Mouse (Mus musculus): ENCODE results near the gene Stard13. TPM values are rescaled to one million over a fixed set of nuclear protein-coding genes. Genes with fewer than 3 reads are reported as not detected.

The Stard13 gene
- polyA plus RNA-seq, 1 experiment: 6.3 TPM

GRCm38 (mm10) chr5:151046131-151046530, 187.5 kb downstream of the Stard13 start:
- H3K4me3 ChIP-seq (ENCODE audit: insufficient read depth, low read depth, low read length): no peak overlapping the region
- peaks cover 12% of the 10 kb centered on the region for H3K4me1 ChIP-seq (ENCODE audit: control insufficient read depth, insufficient read depth, insufficient read length, low read length)
- no peak overlapping the region for H3K27ac ChIP-seq (replicated peaks; ENCODE audit: low read depth, low read length)

- H3K4me3 ChIP-seq (ENCODE audit: insufficient read depth, low read depth, low read length): no peak overlapping the region
- no peak overlapping the region for H3K27ac ChIP-seq (replicated peaks; ENCODE audit: low read depth, low read length)
- H3K4me1 ChIP-seq (ENCODE audit: control insufficient read depth, insufficient read depth, insufficient read length, low read length): peaks cover 6% of the 10 kb centered on the region
Measured at GRCm38 (mm10) chr5:151042911-151043310, 190.7 kb downstream of the Stard13 start.

- H3K27ac ChIP-seq (replicated peaks; ENCODE audit: low read depth, low read length): no peak overlapping the region
- H3K4me1 ChIP-seq (ENCODE audit: control insufficient read depth, insufficient read depth, insufficient read length, low read length): no peaks in the 10 kb centered on the region
- H3K4me3 ChIP-seq (ENCODE audit: insufficient read depth, low read depth, low read length): no peak overlapping the region
Measured at GRCm38 (mm10) chr5:151037871-151038270, 195.8 kb downstream of the Stard13 start.

- Histone ChIP-seq H3K27ac (replicated peaks; ENCODE audit: low read depth, low read length) (no peak overlapping the region), H3K4me1 (ENCODE audit: control insufficient read depth, insufficient read depth, insufficient read length, low read length) (no peaks in the 10 kb centered on the region), H3K4me3 (ENCODE audit: insufficient read depth, low read depth, low read length) (no peak overlapping the region)
Measured at GRCm38 (mm10) chr5:151034715-151035512, 198.7 kb downstream of the Stard13 start.

GRCm38 (mm10) chr5:151028906-151029305, 204.7 kb downstream of the Stard13 start:
- Histone ChIP-seq H3K4me3 (ENCODE audit: insufficient read depth, low read depth, low read length) (no peak overlapping the region), H3K4me1 (ENCODE audit: control insufficient read depth, insufficient read depth, insufficient read length, low read length) (peaks cover 6% of the 10 kb centered on the region), H3K27ac (replicated peaks; ENCODE audit: low read depth, low read length) (no peak overlapping the region)

GRCm38 (mm10) chr5:151027171-151027570, 206.5 kb downstream of the Stard13 start:
- Histone ChIP-seq H3K27ac (replicated peaks; ENCODE audit: low read depth, low read length) (no peak overlapping the region), H3K4me3 (ENCODE audit: insufficient read depth, low read depth, low read length) (no peak overlapping the region), H3K4me1 (ENCODE audit: control insufficient read depth, insufficient read depth, insufficient read length, low read length) (peaks cover 8% of the 10 kb centered on the region)

GRCm38 (mm10) chr5:151026069-151026468, 207.6 kb downstream of the Stard13 start:
- peaks cover 8% of the 10 kb centered on the region for H3K4me1 ChIP-seq (ENCODE audit: control insufficient read depth, insufficient read depth, insufficient read length, low read length)
- H3K4me3 ChIP-seq (ENCODE audit: insufficient read depth, low read depth, low read length): no peak overlapping the region
- H3K27ac ChIP-seq (replicated peaks; ENCODE audit: low read depth, low read length): peak overlapping the region; percentile 33; the same call in 1 of the 2 replicates

- no peak overlapping the region for H3K27ac ChIP-seq (replicated peaks; ENCODE audit: low read depth, low read length)
Measured at GRCm38 (mm10) chr5:151024483-151024882, 209.2 kb downstream of the Stard13 start.

GRCm38 (mm10) chr5:151023461-151023860, 210.2 kb downstream of the Stard13 start:
- Histone ChIP-seq H3K27ac (replicated peaks; ENCODE audit: low read depth, low read length) (no peak overlapping the region), H3K4me1 (ENCODE audit: control insufficient read depth, insufficient read depth, insufficient read length, low read length) (peaks cover 12% of the 10 kb centered on the region), H3K4me3 (ENCODE audit: insufficient read depth, low read depth, low read length) (no peak overlapping the region)

More at GRCm38 (mm10) chr5:151024483-151024882, 209.2 kb downstream of the Stard13 start:
- Histone ChIP-seq H3K4me3 (ENCODE audit: insufficient read depth, low read depth, low read length) (no peak overlapping the region), H3K4me1 (ENCODE audit: control insufficient read depth, insufficient read depth, insufficient read length, low read length) (peaks cover 12% of the 10 kb centered on the region)

- H3K4me3 ChIP-seq (ENCODE audit: insufficient read depth, low read depth, low read length): no peak overlapping the region
- H3K4me1 ChIP-seq (ENCODE audit: control insufficient read depth, insufficient read depth, insufficient read length, low read length): peaks cover 12% of the 10 kb centered on the region
- H3K27ac ChIP-seq (replicated peaks; ENCODE audit: low read depth, low read length): no peak overlapping the region
Measured at GRCm38 (mm10) chr5:151022939-151023338, 210.7 kb downstream of the Stard13 start.

GRCm38 (mm10) chr5:151022026-151022425, 211.6 kb downstream of the Stard13 start:
- peaks cover 12% of the 10 kb centered on the region for H3K4me1 ChIP-seq (ENCODE audit: control insufficient read depth, insufficient read depth, insufficient read length, low read length)
- H3K27ac ChIP-seq (replicated peaks; ENCODE audit: low read depth, low read length): no peak overlapping the region
- no peak overlapping the region for H3K4me3 ChIP-seq (ENCODE audit: insufficient read depth, low read depth, low read length)

GRCm38 (mm10) chr5:151020831-151021230, 212.8 kb downstream of the Stard13 start:
- H3K4me3 ChIP-seq (ENCODE audit: insufficient read depth, low read depth, low read length): peak overlapping the region; percentile 36
- H3K27ac ChIP-seq (replicated peaks; ENCODE audit: low read depth, low read length): 0 out of 2 replicates have a peak overlapping the region, but pooled peaks have one; percentile 39
- H3K4me1 ChIP-seq (ENCODE audit: control insufficient read depth, insufficient read depth, insufficient read length, low read length): peaks cover 10% of the 10 kb centered on the region

- peak overlapping the region; percentile 36 for H3K4me3 ChIP-seq (ENCODE audit: insufficient read depth, low read depth, low read length)
- peaks cover 6% of the 10 kb centered on the region for H3K4me1 ChIP-seq (ENCODE audit: control insufficient read depth, insufficient read depth, insufficient read length, low read length)
- 0 out of 2 replicates have a peak overlapping the region, but pooled peaks have one; percentile 39 for H3K27ac ChIP-seq (replicated peaks; ENCODE audit: low read depth, low read length)
Measured at GRCm38 (mm10) chr5:151020031-151020820, 213.4 kb downstream of the Stard13 start.

GRCm38 (mm10) chr5:151018959-151019358, 214.7 kb downstream of the Stard13 start:
- no peak overlapping the region for H3K4me3 ChIP-seq (ENCODE audit: insufficient read depth, low read depth, low read length)
- H3K27ac ChIP-seq (replicated peaks; ENCODE audit: low read depth, low read length): no peak overlapping the region
- peaks cover 6% of the 10 kb centered on the region for H3K4me1 ChIP-seq (ENCODE audit: control insufficient read depth, insufficient read depth, insufficient read length, low read length)

GRCm38 (mm10) chr5:151018450-151018849, 215.2 kb downstream of the Stard13 start:
- H3K27ac ChIP-seq (replicated peaks; ENCODE audit: low read depth, low read length): no peak overlapping the region

More at GRCm38 (mm10) chr5:151018450-151018849, 215.2 kb downstream of the Stard13 start:
- Histone ChIP-seq H3K4me3 (ENCODE audit: insufficient read depth, low read depth, low read length) (no peak overlapping the region), H3K4me1 (ENCODE audit: control insufficient read depth, insufficient read depth, insufficient read length, low read length) (peaks cover 6% of the 10 kb centered on the region)

Data from brown adipose tissue, adult 24 weeks (tissue).